Mouse (Mus musculus): ENCODE data around the gene Vsig8.

Vsig8 gene

DNA sequence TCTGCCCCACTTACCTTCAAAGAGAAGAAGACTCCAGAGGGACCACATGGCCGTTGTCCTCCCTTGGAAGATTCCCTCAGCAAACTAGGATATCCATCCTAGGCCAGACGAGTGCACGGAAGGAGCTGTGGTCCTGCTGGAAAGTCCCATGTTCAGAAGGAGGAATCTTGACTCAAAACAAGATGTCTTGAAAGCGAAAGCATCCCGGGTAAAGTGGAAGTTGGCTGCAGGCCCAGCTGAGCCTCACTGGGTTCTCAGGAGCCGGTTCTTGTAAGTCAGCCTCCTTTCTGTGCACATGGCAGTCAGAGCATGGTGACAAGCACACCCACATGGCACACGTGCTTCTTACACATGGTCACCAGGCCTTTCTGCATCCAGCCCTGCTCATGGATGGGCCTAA, 34.6 kb downstream of the Vsig8 start, which contains the start of gene Slamf8:
TSS of gene Slamf8 (minus strand) at position 184 of the 400 bp plus-strand sequence.
- peak in 1 of 2 experiments; percentile 17 for DNase-seq (ENCODE audit: low spot score in 2 of 2)

DNA sequence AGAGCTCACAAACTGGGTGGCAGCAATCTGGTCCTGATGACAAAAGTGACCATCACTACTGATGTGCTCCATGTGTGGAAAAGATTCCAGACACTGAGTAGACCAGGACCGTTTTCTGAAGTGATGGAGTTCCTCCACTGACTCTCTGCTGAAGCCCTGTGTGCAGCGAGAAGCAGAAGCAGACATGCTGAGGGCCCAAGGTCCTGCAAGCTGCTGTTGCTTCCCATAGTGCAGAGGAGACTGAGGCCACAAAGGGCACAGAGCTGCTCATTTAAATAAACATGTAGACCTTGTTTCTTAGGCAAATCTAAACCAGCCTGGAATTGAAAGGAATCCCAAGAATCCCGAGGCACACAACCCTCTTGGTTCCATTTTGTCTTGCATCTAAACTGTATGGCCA, 37.6 kb downstream of the Vsig8 start:
- DNase-seq (ENCODE audit: low spot score in 2 of 2): no peak

DNA sequence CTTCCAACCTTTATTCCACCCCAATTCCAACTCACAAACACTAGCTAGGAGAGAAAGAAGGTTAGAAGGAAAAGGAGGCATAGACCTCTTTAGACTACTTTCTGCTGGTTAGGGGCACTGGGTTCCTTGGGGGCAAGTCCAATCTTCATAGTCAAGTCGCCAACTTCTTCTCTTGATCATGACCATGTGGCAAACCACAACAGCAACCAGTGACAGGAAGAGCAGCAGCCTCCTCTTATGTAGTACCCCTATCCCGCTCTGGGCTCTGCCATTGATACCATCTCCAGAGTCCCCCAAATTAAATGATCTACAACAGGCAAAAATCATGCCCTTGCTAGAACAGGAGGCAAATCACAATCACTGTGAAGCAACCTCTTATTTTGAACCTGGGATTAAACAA, 38.2 kb downstream of the Vsig8 start:
- no peak for DNase-seq (ENCODE audit: low spot score in 2 of 2)

DNA sequence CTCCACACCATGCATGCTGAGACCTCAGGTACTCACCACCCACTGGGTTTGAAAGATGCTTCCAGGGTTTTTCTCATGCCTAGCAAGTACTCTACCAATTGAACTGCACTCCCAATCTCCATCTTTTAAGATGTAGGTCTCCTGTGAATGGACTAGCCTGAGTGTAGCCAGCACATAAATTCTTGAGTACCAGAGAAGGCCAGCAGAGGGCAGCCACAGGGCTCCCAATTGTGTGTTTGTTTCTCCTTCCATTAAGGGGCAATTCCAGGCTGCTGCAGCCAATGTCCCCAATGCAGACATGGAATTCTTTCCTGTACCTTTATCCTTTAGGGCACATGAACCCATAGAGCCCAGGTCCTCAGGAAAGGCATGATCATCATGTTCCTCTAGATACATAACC, 38.8 kb downstream of the Vsig8 start:
- DNase-seq (ENCODE audit: low spot score in 2 of 2): peak; percentile 28 to 61

DNA sequence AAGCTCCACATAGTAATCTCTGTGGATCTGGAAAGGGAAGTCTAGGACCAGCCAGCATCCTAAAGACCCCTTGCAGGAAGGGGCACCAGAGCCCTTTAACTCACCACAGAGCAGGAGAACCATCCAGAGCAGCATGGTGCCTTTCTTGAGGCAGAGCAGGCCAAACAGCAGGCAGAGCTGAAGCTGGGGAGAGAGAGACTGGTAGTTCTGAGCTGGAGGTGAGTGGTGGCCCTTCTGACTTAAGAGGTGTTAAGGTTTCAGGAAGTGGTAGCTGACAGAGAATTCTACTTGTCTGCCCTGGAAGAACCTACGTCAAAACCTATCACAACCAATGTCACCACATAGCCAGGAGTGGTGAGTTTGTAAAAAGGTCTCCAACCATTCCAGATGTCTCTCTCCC, 46.6 kb downstream of the Vsig8 start, which contains the start of gene Fcrl6:
TSS of gene Fcrl6 (minus strand) at position 226 of the 400 bp plus-strand sequence.
- DNase-seq (ENCODE audit: low spot score in 2 of 2): no peak

DNA sequence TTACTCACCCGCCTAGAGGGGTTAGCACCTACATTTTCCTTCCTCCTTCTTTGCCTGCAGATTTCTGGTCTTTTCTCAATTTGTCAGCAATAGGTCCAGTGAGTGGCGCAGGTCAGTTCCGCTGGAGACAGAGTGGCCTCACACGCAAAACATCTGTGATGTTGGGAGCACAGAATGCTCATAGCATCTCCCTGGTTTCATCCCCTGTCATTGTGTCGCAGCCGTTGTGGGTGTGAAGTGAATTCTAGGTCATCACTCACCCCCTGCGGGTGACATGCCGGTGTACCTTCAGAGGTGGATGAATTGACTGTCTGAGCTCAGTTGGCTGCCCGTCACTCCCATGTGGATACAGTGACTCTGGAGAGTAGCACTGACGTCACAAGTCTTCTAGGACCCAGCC, 55.6 kb downstream of the Vsig8 start:
- no peak for DNase-seq (ENCODE audit: low spot score in 2 of 2)

DNA sequence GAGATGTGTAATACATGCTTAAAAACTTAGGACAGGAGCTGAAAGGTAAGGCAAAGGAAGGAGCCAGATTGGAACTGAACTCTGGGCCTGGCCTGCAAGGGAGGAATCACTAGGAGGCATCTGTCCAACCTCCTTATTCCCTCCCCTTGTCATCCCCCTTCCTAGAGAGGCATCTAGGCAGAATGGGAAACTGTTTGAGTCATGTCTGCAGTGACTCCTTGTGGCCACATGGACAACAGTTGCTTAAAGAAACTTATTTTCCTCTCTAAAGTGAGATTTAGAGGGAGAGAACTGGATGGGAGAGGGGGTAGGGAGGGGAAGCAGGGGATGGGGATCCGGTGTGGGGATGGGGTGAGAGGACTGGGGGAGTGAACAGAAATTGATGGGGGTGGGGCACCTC, 57.0 kb downstream of the Vsig8 start:
- no peak for DNase-seq (ENCODE audit: low spot score in 2 of 2)
